Mouse (Mus musculus) hindbrain, embryonic 16.5 days (tissue): ENCODE measurements around the gene Dnaja2. TPM values are rescaled to one million over a fixed set of nuclear protein-coding genes. Genes with fewer than 3 reads are reported as not detected.

Experiments used
- ATAC-seq: fragments of 200-750 bp; cut with Nextera tagmentation; 2 replicates; pipeline ENCODE4 v1.8.0; 2017; ENCODE audit warnings: moderate TSS enrichment, moderate library complexity
- H3K27ac ChIP-seq: fragments of 300-500 bp; sonication (generic); 2 replicates; pipeline ENCODE4 v1.5.1; 2014; ENCODE audit warnings: low read depth, mild to moderate bottlenecking, control low read depth, low read length, moderate library complexity
- H3K27me3 ChIP-seq: fragments of 300-500 bp; sonication (generic); replicated peaks from 2 replicates; pipeline ENCODE4 v1.6.1; 2014; ENCODE audit warnings: low read length; ENCODE audit not compliant: control insufficient read depth, insufficient read depth
- H3K36me3 ChIP-seq: fragments of 300-500 bp; sonication (generic); 2 replicates; pipeline ENCODE4 v1.6.1; 2014; ENCODE audit warnings: mild to moderate bottlenecking, low read length, moderate library complexity, mixed read lengths; ENCODE audit not compliant: control insufficient read depth, insufficient read depth
- H3K4me1 ChIP-seq: fragments of 300-500 bp; sonication (generic); 2 replicates; pipeline ENCODE4 v1.6.1; 2014; ENCODE audit warnings: low read depth, low read length; ENCODE audit not compliant: control insufficient read depth, insufficient read depth
- H3K4me2 ChIP-seq: fragments of 300-500 bp; sonication (generic); 2 replicates; pipeline ENCODE4 v1.6.1; 2014; ENCODE audit warnings: mild to moderate bottlenecking, low read length, control low read depth, moderate library complexity
- H3K4me3 ChIP-seq: fragments of 300-500 bp; sonication (generic); 2 replicates; pipeline ENCODE4 v1.5.1; 2014; ENCODE audit warnings: mild to moderate bottlenecking, low read length, control low read depth, moderate library complexity
- H3K9ac ChIP-seq: fragments of 300-500 bp; sonication (generic); 2 replicates; pipeline ENCODE4 v1.6.1; 2014; ENCODE audit warnings: low read depth, mild to moderate bottlenecking, control low read depth, low read length, moderate library complexity
- H3K9me3 ChIP-seq: fragments of 300-500 bp; sonication (generic); 2 replicates; pipeline ENCODE4 v1.6.1; 2014; ENCODE audit warnings: mild to moderate bottlenecking, low read length, moderate library complexity; ENCODE audit not compliant: control insufficient read depth
- WGBS: fragments of 180-500 bp; shearing (Covaris S2); extraction: QIAGEN DNeasy Blood & Tissue Kit; methylation state at CpG from one replicate; pipeline ENCODE4 v1.1.7; 2014; 5-methylcytosine and 5-hydroxymethylcytosine counted together
- polyA plus RNA-seq: library from polyadenylated mRNA; unstranded; fragments of >200 nt; fragmentation: Nextera tagmentation; extraction: Ambion mirVana; gene quantifications from 2 replicates; pipeline ENCODE4 v1.2.1, GENCODE M21; 2015

Dnaja2 gene
- polyA plus RNA-seq, 1 experiment from 2014 or later: 171 TPM

- H3K27ac ChIP-seq: peak overlapping the region; percentile 57
- H3K9me3 ChIP-seq: no peaks in the 10 kb centered on the region
- H3K36me3 ChIP-seq: peaks cover 13% of the 10 kb centered on the region
- peaks cover 3% of the 10 kb centered on the region; the same call in 1 of the 2 replicates for H3K4me1 ChIP-seq
- ATAC-seq: no peak
- 82% methylated on average over 10 of the region's 10 CpGs for WGBS
- no peak overlapping the region for H3K4me2 ChIP-seq
- no peaks in the 10 kb centered on the region for H3K27me3 ChIP-seq
- no peak overlapping the region for H3K4me3 ChIP-seq
- no peak overlapping the region for H3K9ac ChIP-seq
These were observed 54.7 kb downstream of the Dnaja2 start for GRCm38 (mm10) chr8:85500460-85500859.

GRCm38 (mm10) chr8:85498577-85498976 is 56.6 kb downstream of the Dnaja2 start:
- peaks cover 7% of the 10 kb centered on the region for H3K4me1 ChIP-seq
- H3K36me3 ChIP-seq: peaks cover under 1% of the 10 kb centered on the region; the same call in 1 of the 2 replicates
- WGBS: 13% methylated on average over 2 of the region's 2 CpGs
- H3K27me3 ChIP-seq: no peaks in the 10 kb centered on the region
- no peak for ATAC-seq
- no peak overlapping the region for H3K4me3 ChIP-seq
- no peak overlapping the region for H3K27ac ChIP-seq
- H3K9ac ChIP-seq: no peak overlapping the region
- H3K9me3 ChIP-seq: no peaks in the 10 kb centered on the region
- H3K4me2 ChIP-seq: no peak overlapping the region

GRCm38 (mm10) chr8:85496778-85497177 is 58.4 kb downstream of the Dnaja2 start:
- no peaks in the 10 kb centered on the region for H3K27me3 ChIP-seq
- H3K9ac ChIP-seq: no peak overlapping the region
- peaks cover 11% of the 10 kb centered on the region for H3K4me1 ChIP-seq
- no peak overlapping the region for H3K27ac ChIP-seq
- H3K9me3 ChIP-seq: no peaks in the 10 kb centered on the region
- no peak overlapping the region for H3K4me2 ChIP-seq
- no peak for ATAC-seq
- 91% methylated on average over 4 of the region's 4 CpGs for WGBS
- H3K36me3 ChIP-seq: no peaks in the 10 kb centered on the region
- H3K4me3 ChIP-seq: no peak overlapping the region

- Histone ChIP-seq H3K27ac (no peak overlapping the region), H3K4me2 (no peak overlapping the region), H3K36me3 (no peaks in the 10 kb centered on the region), H3K4me3 (no peak overlapping the region), H3K4me1 (peaks cover 8% of the 10 kb centered on the region), H3K27me3 (no peaks in the 10 kb centered on the region), H3K9me3 (no peaks in the 10 kb centered on the region), H3K9ac (no peak overlapping the region)
- no peak for ATAC-seq
- 89% methylated on average over 5 of the region's 5 CpGs for WGBS
These were observed 59.0 kb downstream of the Dnaja2 start for GRCm38 (mm10) chr8:85496125-85496524.

- Histone ChIP-seq H3K4me3 (peak overlapping the region; percentile 88), H3K4me2 (peak overlapping the region; percentile 83), H3K9me3 (no peaks in the 10 kb centered on the region), H3K9ac (peak overlapping the region; percentile 90), H3K4me1 (peaks cover 8% of the 10 kb centered on the region), H3K36me3 (no peaks in the 10 kb centered on the region), H3K27ac (peak overlapping the region; percentile 86), H3K27me3 (no peaks in the 10 kb centered on the region)
- ATAC-seq: peak; percentile 49
- 6% methylated on average over 49 of the region's 49 CpGs for WGBS
These were observed 61.9 kb downstream of the Dnaja2 start for GRCm38 (mm10) chr8:85492940-85493931.

GRCm38 (mm10) chr8:85492125-85492875 is 62.8 kb downstream of the Dnaja2 start, which contains the start of gene Gpt2:
TSS of gene Gpt2 (plus strand) at chr8:85492576.
- Histone ChIP-seq H3K27ac (peak within 1 kb of the TSS; percentile 86), H3K4me2 (peak within 1 kb of the TSS; percentile 83), H3K36me3 (no peaks in the 10 kb centered on the region), H3K27me3 (no peaks in the 10 kb centered on the region), H3K4me3 (peak within 1 kb of the TSS; percentile 88), H3K4me1 (peaks cover 8% of the 10 kb centered on the region), H3K9ac (peak within 1 kb of the TSS; percentile 90), H3K9me3 (no peaks in the 10 kb centered on the region)
- ATAC-seq: peak; percentile 99
- WGBS: under 1% methylated on average over 41 of the region's 41 CpGs

GRCm38 (mm10) chr8:85489546-85489945 is 65.6 kb downstream of the Dnaja2 start:
- Histone ChIP-seq H3K4me3 (no peak overlapping the region), H3K4me2 (no peak overlapping the region), H3K4me1 (peaks cover 8% of the 10 kb centered on the region), H3K27me3 (no peaks in the 10 kb centered on the region), H3K36me3 (no peaks in the 10 kb centered on the region), H3K9ac (no peak overlapping the region), H3K27ac (no peak overlapping the region), H3K9me3 (no peaks in the 10 kb centered on the region)
- no peak for ATAC-seq
- WGBS: 94% methylated on average over 8 of the region's 8 CpGs

- Histone ChIP-seq H3K4me3 (no peak overlapping the region), H3K4me2 (no peak overlapping the region), H3K27me3 (no peaks in the 10 kb centered on the region), H3K4me1 (peaks cover 5% of the 10 kb centered on the region), H3K27ac (no peak overlapping the region), H3K36me3 (no peaks in the 10 kb centered on the region), H3K9ac (no peak overlapping the region), H3K9me3 (no peaks in the 10 kb centered on the region)
- no peak for ATAC-seq
These were observed 66.5 kb downstream of the Dnaja2 start for GRCm38 (mm10) chr8:85488631-85489030.
